16 mouse cellular contexts compared by ENCODE assay signal in the genomic region with DNA sequence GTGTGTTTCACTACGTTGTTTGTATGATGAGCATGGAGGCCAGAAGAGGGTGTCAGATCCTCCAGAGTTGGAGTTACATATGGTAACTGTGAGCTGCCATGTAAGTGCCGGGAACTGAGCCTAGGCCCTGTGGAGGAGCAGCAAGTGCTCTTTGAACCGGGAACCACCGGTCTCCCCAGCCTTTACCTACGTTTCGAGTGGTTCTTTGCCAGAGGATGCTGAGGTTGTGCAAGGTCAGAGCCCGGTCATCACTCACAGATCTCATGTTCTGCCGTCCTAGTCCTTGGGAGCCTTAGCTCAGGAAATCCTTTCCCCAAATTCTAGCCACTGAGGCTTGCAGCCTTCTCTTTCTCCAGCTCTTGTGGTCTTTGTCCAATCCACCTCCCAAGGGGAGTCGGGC. TPM values are rescaled to one million over a fixed set of nuclear protein-coding genes. Genes with fewer than 3 reads are reported as not detected.
DNase-seq lines count a peak whose midpoint lies in the region; ATAC-seq lines count a peak whose summit lies in the region.
"Had no signal": no experiment of that assay in that cellular context is flagged by ENCODE, and none has a peak within 500 bp of the region (broad histone marks: within the 10 kb centered on the region; RNA-seq: fewer than 3 reads in every experiment).

No protein-coding gene starts in this region.

- no peaks in the 10 kb centered on the region for H3K27me3 ChIP-seq in hindbrain, embryonic 10.5 days (ENCODE audit: insufficient read depth, poor library complexity, severe bottlenecking)
- no peaks in the 10 kb centered on the region for H3K27me3 ChIP-seq in hindbrain, embryonic 11.5 days (ENCODE audit: control insufficient read depth, insufficient read depth, low read length)
- no peaks in the 10 kb centered on the region for H3K27me3 ChIP-seq in embryonic facial prominence, embryonic 10.5 days (replicated peaks; ENCODE audit: low read depth, poor library complexity, severe bottlenecking)
- no peaks in the 10 kb centered on the region for H3K27me3 ChIP-seq in embryonic facial prominence, embryonic 11.5 days (ENCODE audit: control insufficient read depth, insufficient read depth, low read length)
- H3K27me3 ChIP-seq in limb, embryonic 12.5 days = no peaks in the 10 kb centered on the region
- H3K27me3 ChIP-seq: kidney, embryonic 15.5 days; liver, embryonic 12.5 days had no signal

- H3K9me3 ChIP-seq in hindbrain, embryonic 10.5 days = no peaks in the 10 kb centered on the region
- no peaks in the 10 kb centered on the region for H3K9me3 ChIP-seq in hindbrain, embryonic 11.5 days (ENCODE audit: control insufficient read depth, low read length)
- no peaks in the 10 kb centered on the region for H3K9me3 ChIP-seq in embryonic facial prominence, embryonic 10.5 days
- no peaks in the 10 kb centered on the region for H3K9me3 ChIP-seq in embryonic facial prominence, embryonic 11.5 days (replicated peaks; ENCODE audit: control insufficient read depth, low read length)
- H3K9me3 ChIP-seq in limb, embryonic 12.5 days = peaks cover 5% of the 10 kb centered on the region; the same call in 1 of the 2 replicates
- H3K9me3 ChIP-seq: liver, embryonic 12.5 days had no signal

- peaks cover 16% of the 10 kb centered on the region; the same call in 1 of the 2 replicates for H3K36me3 ChIP-seq in hindbrain, embryonic 10.5 days
- no peaks in the 10 kb centered on the region for H3K36me3 ChIP-seq in hindbrain, embryonic 11.5 days (ENCODE audit: control insufficient read depth, insufficient read depth, low read length)
- H3K36me3 ChIP-seq in embryonic facial prominence, embryonic 10.5 days (replicated peaks) = peaks cover 29% of the 10 kb centered on the region
- H3K36me3 ChIP-seq in embryonic facial prominence, embryonic 11.5 days (replicated peaks; ENCODE audit: control insufficient read depth, insufficient read depth, low read depth, low read length) = no peaks in the 10 kb centered on the region
- peaks cover 16% of the 10 kb centered on the region for H3K36me3 ChIP-seq in limb, embryonic 12.5 days
- H3K36me3 ChIP-seq: kidney, embryonic 15.5 days; liver, embryonic 12.5 days had no signal

- no peak for ATAC-seq in hindbrain, embryonic 11.5 days (ENCODE audit: low FRiP score)
- no peak for ATAC-seq in embryonic facial prominence, embryonic 11.5 days (replicated peaks; ENCODE audit: insufficient number of reproducible peaks, low FRiP score, low TSS enrichment, low read depth)
- no peak for ATAC-seq in limb, embryonic 12.5 days (ENCODE audit: insufficient number of reproducible peaks, insufficient read depth, low FRiP score, low TSS enrichment, low read depth)
- ATAC-seq: inflammation-experienced regulatory T-cells, adult 6 months; liver, embryonic 12.5 days had no signal

- no peak for DNase-seq in hindbrain, embryonic 10.5 days (ENCODE audit: low spot score)
- DNase-seq in hindbrain, embryonic 11.5 days (ENCODE audit: low spot score) = no peak
- no peak for DNase-seq in embryonic facial prominence, embryonic 10.5 days (ENCODE audit: low spot score)
- DNase-seq in embryonic facial prominence, embryonic 11.5 days (ENCODE audit: low spot score) = no peak
- DNase-seq in cerebellum, adult 9-11 months = no peak
- DNase-seq in frontal cortex, postnatal 25 days (ENCODE audit: low spot score in 2 of 2) = no peak
- DNase-seq: cerebellum, adult 9-10 months; heart, adult 2 months; layer of hippocampus, postnatal 36 days; lung, embryonic 14.5 days; lung, postnatal 4 days; thymus, postnatal 36 days had no signal

- H3K4me2 ChIP-seq in hindbrain, embryonic 11.5 days (replicated peaks; ENCODE audit: low read depth, low read length) = no peak overlapping the region
- H3K4me2 ChIP-seq in embryonic facial prominence, embryonic 11.5 days (ENCODE audit: low read depth, low read length) = no peak overlapping the region
- H3K4me2 ChIP-seq in limb, embryonic 12.5 days = no peak overlapping the region
- H3K4me2 ChIP-seq: kidney, embryonic 15.5 days; liver, embryonic 12.5 days; lung, embryonic 14.5 days had no signal

- H3K9ac ChIP-seq in hindbrain, embryonic 11.5 days (ENCODE audit: low read depth, low read length) = no peak overlapping the region
- no peak overlapping the region for H3K9ac ChIP-seq in embryonic facial prominence, embryonic 11.5 days (replicated peaks; ENCODE audit: low read length)
- 0 out of 2 replicates have a peak overlapping the region, but pooled peaks have one; percentile 8 for H3K9ac ChIP-seq in limb, embryonic 12.5 days (replicated peaks)
- H3K9ac ChIP-seq: kidney, embryonic 15.5 days; liver, embryonic 12.5 days; lung, embryonic 14.5 days had no signal

- peak overlapping the region; percentile 36 for H3K27ac ChIP-seq in hindbrain, embryonic 10.5 days
- no peak overlapping the region for H3K27ac ChIP-seq in hindbrain, embryonic 11.5 days (ENCODE audit: low read depth, low read length)
- peak overlapping the region; percentile 79 for H3K27ac ChIP-seq in embryonic facial prominence, embryonic 10.5 days (replicated peaks)
- peak overlapping the region; percentile 60 for H3K27ac ChIP-seq in embryonic facial prominence, embryonic 11.5 days (replicated peaks; ENCODE audit: low read depth, low read length)
- H3K27ac ChIP-seq in limb, embryonic 12.5 days = peak overlapping the region; percentile 23; the same call in 1 of the 2 replicates
- H3K27ac ChIP-seq: heart, adult 2 months; kidney, embryonic 15.5 days; liver, embryonic 12.5 days had no signal

- H3K4me3 ChIP-seq in hindbrain, embryonic 10.5 days = 0 out of 2 replicates have a peak overlapping the region, but pooled peaks have one; percentile 16
- no peak overlapping the region for H3K4me3 ChIP-seq in hindbrain, embryonic 11.5 days (ENCODE audit: low read depth, low read length)
- H3K4me3 ChIP-seq in embryonic facial prominence, embryonic 10.5 days = peak overlapping the region; percentile 32
- no peak overlapping the region for H3K4me3 ChIP-seq in embryonic facial prominence, embryonic 11.5 days (ENCODE audit: low read depth, low read length)
- H3K4me3 ChIP-seq in limb, embryonic 12.5 days (replicated peaks) = no peak overlapping the region
- H3K4me3 ChIP-seq: heart, adult 2 months; kidney, embryonic 15.5 days; liver, embryonic 12.5 days had no signal

- WGBS in hindbrain, embryonic 10.5 days = 66% methylated on average over 9 of the region's 9 CpGs
- WGBS in hindbrain, embryonic 11.5 days = 65% methylated on average over 9 of the region's 9 CpGs
- WGBS in embryonic facial prominence, embryonic 10.5 days = 50% methylated on average over 9 of the region's 9 CpGs
- WGBS in embryonic facial prominence, embryonic 11.5 days = 45% methylated on average over 9 of the region's 9 CpGs
- WGBS in limb, embryonic 12.5 days = 62% methylated on average over 9 of the region's 9 CpGs

- H3K4me1 ChIP-seq in hindbrain, embryonic 10.5 days (replicated peaks) = peaks cover 41% of the 10 kb centered on the region
- H3K4me1 ChIP-seq in hindbrain, embryonic 11.5 days (replicated peaks; ENCODE audit: control insufficient read depth, insufficient read depth, low read length) = 0 out of 2 replicates have a peak, but pooled peaks cover 3% of the 10 kb centered on the region
- H3K4me1 ChIP-seq in embryonic facial prominence, embryonic 10.5 days = peaks cover 57% of the 10 kb centered on the region
- H3K4me1 ChIP-seq in embryonic facial prominence, embryonic 11.5 days (ENCODE audit: control insufficient read depth, insufficient read depth, low read length) = peaks cover 9% of the 10 kb centered on the region
- peaks cover 21% of the 10 kb centered on the region for H3K4me1 ChIP-seq in limb, embryonic 12.5 days (replicated peaks)

RNA-seq across cellular contexts. Expression of a gene that starts 37.5 kb away (rescaled TPM):
- polyA plus RNA-seq in hindbrain, embryonic 10.5 days (2016; fragmentation: Nextera tagmentation; extraction: Ambion mirVana) = 49.1 and 52.1 TPM in 2 replicates
- polyA plus RNA-seq in hindbrain, embryonic 11.5 days (2014; fragmentation: Nextera tagmentation; extraction: Ambion mirVana) = 31.9 and 33.2 TPM in 2 replicates
- 50.5 and 53.4 TPM in 2 replicates for polyA plus RNA-seq in embryonic facial prominence, embryonic 10.5 days (2016; fragmentation: Nextera tagmentation; extraction: Ambion mirVana)
- 32.7 and 36.3 TPM in 2 replicates for polyA plus RNA-seq in embryonic facial prominence, embryonic 11.5 days (2014; fragmentation: Nextera tagmentation; extraction: Ambion mirVana)
- polyA plus RNA-seq in limb, embryonic 12.5 days (2016; fragmentation: Nextera tagmentation; extraction: Ambion mirVana) = 44.4 and 45.2 TPM in 2 replicates

RNA-seq across cellular contexts. Expression of a gene that starts 38.6 kb away (rescaled TPM):
- 193 and 229 TPM in 2 replicates for polyA plus RNA-seq in hindbrain, embryonic 10.5 days (2016; fragmentation: Nextera tagmentation; extraction: Ambion mirVana)
- 223 and 250 TPM in 2 replicates for polyA plus RNA-seq in hindbrain, embryonic 11.5 days (2014; fragmentation: Nextera tagmentation; extraction: Ambion mirVana)
- polyA plus RNA-seq in embryonic facial prominence, embryonic 10.5 days (2016; fragmentation: Nextera tagmentation; extraction: Ambion mirVana) = 164 and 170 TPM in 2 replicates
- polyA plus RNA-seq in embryonic facial prominence, embryonic 11.5 days (2014; fragmentation: Nextera tagmentation; extraction: Ambion mirVana) = 171 and 182 TPM in 2 replicates
- polyA plus RNA-seq in limb, embryonic 12.5 days (2016; fragmentation: Nextera tagmentation; extraction: Ambion mirVana) = 145 and 147 TPM in 2 replicates

Comparison
In these comparisons a context has a peak if more than half of its experiments do, and no peak if none do; other contexts are left out.
1. H3K4me3 ChIP-seq: peak in hindbrain, embryonic 10.5 days (single experiment) and embryonic facial prominence, embryonic 10.5 days (single experiment); none in hindbrain, embryonic 11.5 days (single experiment), embryonic facial prominence, embryonic 11.5 days (single experiment) and limb, embryonic 12.5 days (single experiment).